Mouse (Mus musculus) forebrain, embryonic 16.5 days (tissue): ENCODE measurements around the gene Arhgap23. TPM values are rescaled to one million over a fixed set of nuclear protein-coding genes. Genes with fewer than 3 reads are reported as not detected.

ENCODE experiments used
- ATAC-seq: fragments of 200-750 bp; cut with Nextera tagmentation; 2 replicates; pipeline ENCODE4 v1.8.0; 2017; ENCODE audit warnings: mild to moderate bottlenecking, moderate library complexity
- H3K27ac ChIP-seq: fragments of 300-500 bp; sonication (generic); 2 replicates; pipeline ENCODE4 v1.5.1; 2014; ENCODE audit warnings: low read length, control low read depth
- H3K27me3 ChIP-seq: fragments of 300-500 bp; sonication (generic); replicated peaks from 2 replicates; pipeline ENCODE4 v1.6.1; 2014; ENCODE audit warnings: low read length; ENCODE audit not compliant: control insufficient read depth, insufficient read depth
- H3K36me3 ChIP-seq: fragments of 300-500 bp; sonication (generic); 2 replicates; pipeline ENCODE4 v1.6.1; 2014; ENCODE audit not compliant: control insufficient read depth, insufficient read depth
- H3K4me1 ChIP-seq: fragments of 300-500 bp; sonication (generic); replicated peaks from 2 replicates; pipeline ENCODE4 v1.6.1; 2014; ENCODE audit warnings: low read length; ENCODE audit not compliant: control insufficient read depth, insufficient read depth
- H3K4me2 ChIP-seq: fragments of 300-500 bp; sonication (generic); 2 replicates; pipeline ENCODE4 v1.6.1; 2014; ENCODE audit warnings: mild to moderate bottlenecking, low read length, control low read depth
- H3K4me3 ChIP-seq: fragments of 300-500 bp; sonication (generic); replicated peaks from 2 replicates; pipeline ENCODE4 v1.5.1; 2014; ENCODE audit warnings: mild to moderate bottlenecking, low read length, control low read depth
- H3K9ac ChIP-seq: fragments of 300-500 bp; sonication (generic); replicated peaks from 2 replicates; pipeline ENCODE4 v1.6.1; 2014; ENCODE audit warnings: low read depth, low read length, control low read depth
- H3K9me3 ChIP-seq: fragments of 300-500 bp; sonication (generic); 2 replicates; pipeline ENCODE4 v1.6.1; 2016; ENCODE audit warnings: low read length; ENCODE audit not compliant: control insufficient read depth
- WGBS: fragments of 180-500 bp; shearing (Covaris S2); extraction: QIAGEN DNeasy Blood & Tissue Kit; methylation state at CpG from one replicate; pipeline ENCODE4 v1.1.7; 2014; 5-methylcytosine and 5-hydroxymethylcytosine counted together
- polyA plus RNA-seq: library from polyadenylated mRNA; unstranded; fragments of >200 nt; fragmentation: Nextera tagmentation; extraction: Ambion mirVana; gene quantifications from 2 replicates; pipeline ENCODE4 v1.2.1, GENCODE M21; 2015

Gene Arhgap23
- polyA plus RNA-seq, 1 experiment from 2014 or later: 7.5 TPM

DNA sequence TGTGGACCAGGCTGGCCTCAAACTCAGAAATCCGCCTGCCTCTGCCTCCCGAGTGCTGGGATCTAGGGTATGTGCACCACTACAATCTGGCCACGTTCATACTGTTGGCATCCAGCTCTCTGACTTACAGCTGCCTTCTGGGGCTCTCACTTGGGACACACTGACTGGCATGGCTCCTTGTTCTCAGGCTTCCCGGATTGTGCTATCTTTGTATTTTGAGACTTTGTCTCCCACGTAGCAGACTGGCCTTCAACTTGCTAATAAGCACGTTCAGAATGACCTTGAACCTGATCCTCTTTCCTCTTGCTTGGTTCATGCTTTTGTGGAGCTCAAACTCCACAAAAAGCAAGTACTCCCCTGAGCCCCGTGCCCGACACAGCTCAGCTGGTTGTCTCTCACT, 70.3 kb downstream of the Arhgap23 start:
- H3K9ac ChIP-seq: no peak overlapping the region
- H3K4me3 ChIP-seq: no peak overlapping the region
- ATAC-seq: no peak
- 77% methylated on average over 8 of the region's 8 CpGs for WGBS
- H3K27me3 ChIP-seq: no peaks in the 10 kb centered on the region
- peaks cover 5% of the 10 kb centered on the region for H3K36me3 ChIP-seq
- no peak overlapping the region for H3K27ac ChIP-seq
- 0 out of 2 replicates have a peak, but pooled peaks cover 3% of the 10 kb centered on the region for H3K4me1 ChIP-seq
- H3K9me3 ChIP-seq: no peaks in the 10 kb centered on the region
- no peak overlapping the region for H3K4me2 ChIP-seq

DNA sequence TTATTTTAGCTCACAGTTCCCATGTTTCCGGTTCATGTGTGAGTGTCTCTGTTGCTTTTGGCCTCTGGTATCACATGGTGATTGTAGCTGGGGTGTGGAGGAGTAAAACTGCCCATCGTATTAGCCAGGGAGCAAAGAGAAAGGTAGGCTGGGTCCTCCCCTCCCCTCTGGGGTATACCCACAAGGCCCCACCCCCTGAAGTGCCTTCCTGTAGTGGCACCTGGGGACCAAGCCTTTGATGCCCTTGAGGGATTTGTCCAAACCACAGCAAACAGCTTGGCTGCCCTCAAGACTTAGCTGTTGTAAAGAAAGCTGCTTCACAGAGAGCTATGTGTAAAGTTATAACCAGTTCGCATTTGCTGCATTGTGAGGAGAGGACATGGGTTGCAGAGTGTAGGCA, 72.3 kb downstream of the Arhgap23 start:
- Histone ChIP-seq H3K9ac (no peak overlapping the region), H3K27me3 (no peaks in the 10 kb centered on the region), H3K36me3 (peaks cover 5% of the 10 kb centered on the region), H3K27ac (no peak overlapping the region), H3K4me2 (no peak overlapping the region), H3K4me3 (no peak overlapping the region), H3K9me3 (no peaks in the 10 kb centered on the region), H3K4me1 (0 out of 2 replicates have a peak, but pooled peaks cover 3% of the 10 kb centered on the region)
- ATAC-seq: no peak
- WGBS: 76% methylated on average over 3 of the region's 3 CpGs

DNA sequence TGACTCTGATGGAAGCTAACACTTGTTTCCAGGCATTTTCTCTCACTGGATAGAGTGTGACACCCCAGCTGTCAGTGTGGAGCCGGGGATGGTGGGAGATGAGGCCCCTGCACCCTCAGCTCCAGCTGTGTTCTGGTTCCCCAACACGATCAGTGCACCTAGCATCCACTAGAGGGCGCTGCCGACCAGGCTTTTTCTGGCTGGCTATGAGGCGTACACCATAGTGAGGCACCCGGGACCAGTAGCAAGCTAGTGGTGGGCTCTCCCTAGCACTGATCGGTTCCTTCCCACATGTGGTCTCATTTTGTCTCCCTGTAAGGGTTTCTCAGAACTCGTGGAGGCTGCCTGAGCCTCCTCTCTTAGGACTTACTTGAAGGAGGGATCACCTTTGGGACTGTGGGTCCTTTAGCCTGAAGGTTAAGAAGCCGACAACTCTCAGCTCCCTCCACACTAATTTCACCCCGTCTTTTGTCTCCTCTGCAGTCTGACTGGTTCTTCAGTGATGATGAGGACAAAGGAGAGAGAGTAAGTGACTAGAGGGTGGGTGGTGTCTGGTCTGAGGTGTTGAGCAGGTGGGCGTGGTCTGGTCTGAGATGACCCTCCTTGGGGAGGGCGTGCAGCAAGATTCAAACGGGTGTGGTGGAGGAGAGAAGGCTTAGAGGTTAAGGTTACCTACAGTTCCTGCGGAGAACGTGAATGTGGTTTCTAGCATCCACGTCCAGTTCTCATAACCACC, 74.4 kb downstream of the Arhgap23 start:
- no peaks in the 10 kb centered on the region for H3K9me3 ChIP-seq
- peaks cover 3% of the 10 kb centered on the region; the same call in 1 of the 2 replicates for H3K36me3 ChIP-seq
- no peak overlapping the region for H3K9ac ChIP-seq
- H3K4me2 ChIP-seq: no peak overlapping the region
- H3K27me3 ChIP-seq: no peaks in the 10 kb centered on the region
- 20% methylated on average over 16 of the region's 16 CpGs for WGBS
- H3K4me3 ChIP-seq: no peak overlapping the region
- no peak overlapping the region for H3K27ac ChIP-seq
- ATAC-seq: peak; percentile 68
- H3K4me1 ChIP-seq: 0 out of 2 replicates have a peak, but pooled peaks cover 3% of the 10 kb centered on the region

DNA sequence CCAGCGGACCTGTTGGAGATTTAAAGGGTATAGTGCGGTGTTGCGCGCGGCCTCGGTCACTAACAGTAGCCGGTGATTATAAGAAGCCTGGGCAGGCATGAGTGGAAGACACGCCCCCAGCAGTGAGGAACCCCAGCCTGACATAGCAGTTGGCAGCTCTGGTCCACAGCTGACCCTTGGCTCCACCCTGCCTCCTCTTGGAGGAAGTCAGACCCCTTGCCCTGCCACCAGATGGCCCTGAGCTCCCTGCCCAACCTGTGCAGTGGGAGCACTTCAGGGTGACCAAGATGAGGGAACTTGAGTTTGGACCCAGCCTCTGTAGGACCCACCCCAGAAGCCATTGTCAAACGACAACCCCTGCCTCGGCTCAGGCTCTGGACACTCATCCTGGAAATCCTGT, 76.3 kb downstream of the Arhgap23 start:
- ATAC-seq: no peak
- whole genome bisulfite sequencing: 70% methylated on average over 10 of the region's 10 CpGs
- Histone ChIP-seq H3K36me3 (no peaks in the 10 kb centered on the region), H3K4me2 (no peak overlapping the region), H3K9me3 (no peaks in the 10 kb centered on the region), H3K9ac (no peak overlapping the region), H3K4me1 (0 out of 2 replicates have a peak, but pooled peaks cover 3% of the 10 kb centered on the region), H3K27ac (no peak overlapping the region), H3K4me3 (no peak overlapping the region), H3K27me3 (no peaks in the 10 kb centered on the region)

DNA sequence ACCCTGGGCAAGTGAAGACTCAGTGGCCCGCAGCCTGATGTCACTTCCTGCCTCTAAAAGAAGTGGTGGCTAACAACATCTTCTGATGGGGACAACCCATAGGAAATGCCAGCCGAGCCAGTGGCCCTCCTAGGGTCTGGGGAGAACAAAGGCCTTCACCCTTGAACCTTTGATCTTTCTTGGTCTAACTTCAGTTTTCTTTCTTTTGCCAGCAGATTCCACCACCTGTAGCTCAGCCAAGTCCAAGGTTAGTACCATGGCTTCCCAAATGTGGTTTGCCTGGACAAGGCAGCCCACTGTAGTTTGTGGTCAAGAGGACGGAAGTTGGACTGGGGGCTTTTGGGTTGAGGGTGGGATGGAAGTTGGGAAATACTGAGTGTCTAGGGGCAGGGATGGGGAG, 77.5 kb downstream of the Arhgap23 start:
- H3K27ac ChIP-seq: no peak overlapping the region
- 0 out of 2 replicates have a peak, but pooled peaks cover 3% of the 10 kb centered on the region for H3K4me1 ChIP-seq
- H3K4me3 ChIP-seq: no peak overlapping the region
- no peaks in the 10 kb centered on the region for H3K27me3 ChIP-seq
- H3K9ac ChIP-seq: no peak overlapping the region
- H3K36me3 ChIP-seq: no peaks in the 10 kb centered on the region
- ATAC-seq: no peak
- WGBS: 88% methylated on average over 3 of the region's 3 CpGs
- no peak overlapping the region for H3K4me2 ChIP-seq
- H3K9me3 ChIP-seq: no peaks in the 10 kb centered on the region

DNA sequence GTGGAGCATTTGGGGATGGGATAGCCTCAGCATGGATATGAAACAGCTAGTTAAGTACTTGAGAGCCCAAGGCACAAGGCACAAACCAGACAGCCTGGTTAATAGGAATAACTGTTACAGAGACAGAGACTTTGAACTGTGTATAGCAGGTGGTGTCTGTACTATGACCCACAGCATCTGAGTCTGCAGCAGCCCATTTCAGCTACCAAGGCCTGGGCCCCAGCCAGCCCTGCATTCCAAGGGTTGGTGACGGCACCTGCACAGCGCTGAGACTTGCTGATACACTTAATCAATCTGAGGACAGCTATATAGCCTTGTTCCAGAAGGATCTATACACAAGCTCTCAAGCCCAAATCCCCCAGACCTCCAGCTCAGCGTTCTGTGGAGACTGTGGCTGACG, 82.2 kb downstream of the Arhgap23 start:
- H3K27me3 ChIP-seq: peaks cover 32% of the 10 kb centered on the region
- no peak overlapping the region for H3K9ac ChIP-seq
- H3K27ac ChIP-seq: no peak overlapping the region
- peaks cover 11% of the 10 kb centered on the region for H3K4me1 ChIP-seq
- no peak overlapping the region for H3K4me2 ChIP-seq
- no peaks in the 10 kb centered on the region for H3K9me3 ChIP-seq
- WGBS: 89% methylated on average over 4 of the region's 4 CpGs
- ATAC-seq: no peak
- no peak overlapping the region for H3K4me3 ChIP-seq
- no peaks in the 10 kb centered on the region for H3K36me3 ChIP-seq

DNA sequence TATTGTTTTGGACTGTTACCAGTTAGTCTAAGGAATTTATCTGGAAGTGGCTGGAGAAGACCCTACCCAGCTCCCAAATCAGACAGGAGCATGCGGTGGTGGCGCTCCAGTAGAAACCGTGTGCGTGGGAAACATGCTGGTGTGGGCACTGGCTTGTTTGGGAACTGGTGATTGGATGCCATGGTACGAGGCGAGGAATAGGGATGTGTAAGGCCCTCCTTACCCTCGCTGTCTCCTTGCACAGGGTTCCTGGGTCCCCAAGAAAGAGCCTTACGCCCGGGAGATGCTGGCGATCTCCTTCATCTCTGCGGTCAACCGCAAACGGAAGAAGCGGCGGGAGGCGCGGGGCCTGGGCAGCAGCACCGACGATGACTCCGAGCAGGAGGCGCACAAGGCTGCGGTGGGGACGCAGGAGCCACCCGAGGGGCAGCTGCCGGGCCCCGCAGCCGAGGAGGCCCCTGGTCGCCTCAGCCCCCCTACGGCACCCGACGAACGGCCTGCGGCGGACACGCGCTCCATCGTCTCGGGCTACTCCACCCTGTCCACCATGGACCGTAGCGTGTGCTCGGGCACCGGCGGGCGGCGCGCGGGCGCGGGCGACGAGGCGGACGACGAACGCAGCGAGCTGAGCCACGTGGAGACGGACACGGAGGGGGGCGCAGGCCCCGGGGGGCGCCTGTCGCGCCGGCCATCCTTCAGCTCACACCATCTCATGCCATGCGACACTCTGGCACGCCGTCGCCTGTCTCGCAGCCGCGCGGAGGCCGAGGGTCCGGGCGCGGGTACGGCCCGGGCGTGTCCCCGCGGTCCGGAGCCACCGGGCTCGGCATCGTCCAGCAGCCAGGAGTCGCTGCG, 84.8 kb downstream of the Arhgap23 start, which contains the start of gene 4933428G20Rik:
Gene 4933428G20Rik (minus strand): TSS at position 476 of the 855 bp plus-strand sequence.
- Histone ChIP-seq H3K4me2 (peak within 1 kb of the TSS; percentile 59), H3K4me1 (peaks cover 11% of the 10 kb centered on the region), H3K36me3 (no peaks in the 10 kb centered on the region), H3K9ac (peak within 1 kb of the TSS; percentile 50), H3K27me3 (peaks cover 32% of the 10 kb centered on the region), H3K4me3 (peak within 1 kb of the TSS; percentile 36), H3K9me3 (no peaks in the 10 kb centered on the region), H3K27ac (no peak within 1 kb of the TSS)
- 0 out of 2 replicates have a peak, but pooled peaks have one; percentile 41 for ATAC-seq
- WGBS: 7% methylated on average over 73 of the region's 88 CpGs

DNA sequence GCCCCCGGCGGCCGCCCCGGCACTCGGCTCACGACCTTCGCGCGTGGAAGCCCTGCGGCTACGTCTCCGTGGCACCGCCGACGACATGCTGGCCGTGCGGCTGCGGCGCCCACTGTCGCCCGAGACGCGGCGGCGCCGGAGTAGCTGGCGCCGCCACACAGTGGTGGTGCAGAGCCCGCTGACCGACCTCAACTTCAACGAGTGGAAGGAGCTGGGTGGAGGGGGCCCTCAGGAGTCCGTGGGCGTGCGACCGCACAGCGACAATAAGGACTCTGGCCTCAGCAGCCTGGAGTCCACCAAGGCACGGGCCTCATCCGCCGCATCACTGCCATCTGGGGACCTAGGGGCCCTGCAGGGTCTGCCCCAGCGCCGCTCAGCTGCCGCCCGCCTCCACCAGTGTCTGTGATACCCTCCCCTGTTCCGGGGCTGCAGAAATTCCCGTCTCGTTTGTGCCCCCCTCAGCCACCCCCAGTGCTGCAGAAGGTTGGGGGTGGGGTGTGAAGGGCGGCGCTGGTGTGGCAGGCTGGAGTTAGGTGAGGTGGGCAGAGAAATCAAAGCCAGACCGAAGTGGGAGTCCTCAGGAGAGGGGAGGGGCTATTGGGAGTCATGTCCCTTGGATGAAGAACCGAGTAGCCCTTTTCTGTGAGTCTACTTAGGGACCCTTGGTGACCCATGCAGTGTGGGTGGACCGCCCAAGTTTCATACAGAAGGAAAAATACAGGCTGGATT, 85.6 kb downstream of the Arhgap23 start:
- peak; percentile 44 for ATAC-seq
- Histone ChIP-seq H3K4me3 (peak overlapping the region; percentile 36), H3K27ac (no peak overlapping the region), H3K4me2 (peak overlapping the region; percentile 59), H3K27me3 (peaks cover 32% of the 10 kb centered on the region), H3K36me3 (no peaks in the 10 kb centered on the region), H3K4me1 (peaks cover 11% of the 10 kb centered on the region), H3K9ac (peak overlapping the region; percentile 50), H3K9me3 (no peaks in the 10 kb centered on the region)
- WGBS: 5% methylated on average over 51 of the region's 51 CpGs

DNA sequence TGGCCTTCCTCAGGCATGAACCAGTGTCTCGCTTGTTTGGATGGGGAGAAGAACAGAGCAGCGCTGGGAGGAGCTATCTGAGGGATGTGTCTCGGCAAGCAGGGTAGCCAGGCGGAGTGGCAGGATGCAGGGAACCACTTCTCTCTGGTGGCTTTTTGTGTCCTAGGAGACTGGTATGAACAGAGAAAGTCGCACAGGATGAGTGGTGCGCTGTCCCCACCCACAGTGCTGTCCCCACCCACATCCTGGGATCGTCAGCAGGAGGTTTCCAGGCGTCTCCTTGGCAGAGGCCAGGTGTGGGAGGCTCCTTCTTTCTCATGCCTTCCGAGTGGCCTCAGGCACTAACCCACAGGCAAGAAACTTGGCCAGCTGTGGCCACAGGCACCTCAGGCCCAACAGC, 87.0 kb downstream of the Arhgap23 start:
- Histone ChIP-seq H3K9me3 (no peaks in the 10 kb centered on the region), H3K9ac (no peak overlapping the region), H3K36me3 (no peaks in the 10 kb centered on the region), H3K4me1 (peaks cover 11% of the 10 kb centered on the region), H3K27me3 (peaks cover 32% of the 10 kb centered on the region), H3K4me3 (no peak overlapping the region), H3K27ac (no peak overlapping the region), H3K4me2 (no peak overlapping the region)
- 42% methylated on average over 9 of the region's 9 CpGs for WGBS
- ATAC-seq: no peak
